Mouse (Mus musculus) CH12.LX (cell line): Measurements from ENCODE around the gene Ndst2. TPM values are rescaled to one million over a fixed set of nuclear protein-coding genes. Genes with fewer than 3 reads are reported as not detected.

Experiments used
- DNase-seq: peaks from one replicate; pipeline ENCODE4 v3.0.0-alpha.2; 2013; ENCODE audit errors: extremely low read depth
- H3K27ac ChIP-seq: 2 replicates; pipeline ENCODE4 v1.5.1; 2012; ENCODE audit warnings: low read depth, mild to moderate bottlenecking, control low read depth, moderate library complexity; ENCODE audit not compliant: insufficient read depth
- H3K27me3 ChIP-seq: replicated peaks from 2 replicates; pipeline ENCODE3; 2012; ENCODE audit warnings: inconsistent platforms
- H3K36me3 ChIP-seq, 2 experiments: replicated peaks in 1 of 2; 2 replicates each; pipeline versions ENCODE3 to v1.6.1; 2012; ENCODE audit warnings: inconsistent platforms in 1 of 2, low read length in 1 of 2, mild to moderate bottlenecking in 1 of 2, mixed read lengths in 1 of 2, moderate library complexity in 1 of 2; ENCODE audit not compliant: control insufficient read depth in 1 of 2, insufficient read depth in 1 of 2
- H3K4me1 ChIP-seq, 2 experiments: 2 replicates each; pipeline ENCODE4 v1.6.1; 2012; ENCODE audit warnings: inconsistent platforms in 1 of 2, moderate library complexity in 1 of 2; ENCODE audit not compliant: insufficient read depth in 2 of 2, control insufficient read depth in 1 of 2
- H3K4me2 ChIP-seq: 2 replicates; pipeline ENCODE4 v1.6.1; 2012; ENCODE audit warnings: low read depth, mild to moderate bottlenecking, control low read depth; ENCODE audit not compliant: poor library complexity, insufficient read depth, severe bottlenecking
- H3K4me3 ChIP-seq, 3 experiments: fragments of 150-350 bp in 1 of 3; sonication (generic) in 1 of 3; replicated peaks in 1 of 3; 2 replicates each; pipeline versions ENCODE3 to v1.5.1; 2011 to 2012; ENCODE audit warnings: low read depth in 2 of 3, low read length in 2 of 3, mild to moderate bottlenecking in 2 of 3, moderate library complexity in 2 of 3, control low read depth in 1 of 3, improper control_type of control experiment in 1 of 3, inconsistent platforms in 1 of 3, mixed read lengths in 1 of 3; ENCODE audit not compliant: poor library complexity in 1 of 3
- H3K79me2 ChIP-seq: replicated peaks from 2 replicates; pipeline ENCODE4 v1.6.1; 2012; ENCODE audit warnings: mild to moderate bottlenecking, moderate library complexity; ENCODE audit not compliant: control insufficient read depth, poor library complexity, insufficient read depth, severe bottlenecking; ENCODE audit errors: extremely low read depth
- H3K9ac ChIP-seq: 2 replicates; pipeline ENCODE4 v1.6.1; 2012; ENCODE audit warnings: low read depth, mild to moderate bottlenecking, control low read depth, moderate library complexity; ENCODE audit not compliant: insufficient read depth
- H3K9me3 ChIP-seq: replicated peaks from 2 replicates; pipeline ENCODE3; 2012; ENCODE audit warnings: low read length, inconsistent platforms, mixed read lengths
- BHLHE40 ChIP-seq: IDR thresholded peaks from 2 replicates; pipeline ENCODE4 v1.6.1; 2011; ENCODE audit warnings: mild to moderate bottlenecking, low read depth, low read length, improper control_type of control experiment
- CHD1 ChIP-seq: IDR thresholded peaks from 2 replicates; pipeline ENCODE4 v1.6.1; 2012; ENCODE audit warnings: low read depth, low read length, improper control_type of control experiment, inconsistent platforms
- CHD2 ChIP-seq: IDR thresholded peaks from 2 replicates; pipeline ENCODE4 v1.6.1; 2011; ENCODE audit warnings: low read length, improper control_type of control experiment
- E2F4 ChIP-seq: IDR thresholded peaks from 2 replicates; pipeline ENCODE4 v1.6.1; 2011; ENCODE audit warnings: low read depth, low read length, improper control_type of control experiment; ENCODE audit not compliant: insufficient replicate concordance
- ELF1 ChIP-seq: IDR thresholded peaks from 2 replicates; pipeline ENCODE4 v1.6.1; 2014; ENCODE audit warnings: low read depth, mild to moderate bottlenecking, inconsistent platforms, low read length, improper control_type of control experiment
- EP300 ChIP-seq: IDR thresholded peaks from 2 replicates; pipeline ENCODE4 v1.6.1; 2011; ENCODE audit warnings: low read length, improper control_type of control experiment
- ETS1 ChIP-seq: conservative IDR thresholded peaks from 2 replicates; pipeline ENCODE4 v1.6.1; 2012; ENCODE audit warnings: low read depth, mild to moderate bottlenecking, inconsistent platforms, low read length, improper control_type of control experiment, moderate library complexity
- GABPA ChIP-seq: IDR thresholded peaks from 2 replicates; pipeline ENCODE4 v1.6.1; 2012; ENCODE audit warnings: low read depth, low read length, improper control_type of control experiment, inconsistent platforms; ENCODE audit not compliant: insufficient replicate concordance
- HCFC1 ChIP-seq: IDR thresholded peaks from 2 replicates; pipeline ENCODE4 v1.6.1; 2012; ENCODE audit warnings: low read depth, mild to moderate bottlenecking, inconsistent platforms, low read length, improper control_type of control experiment
- IRF4 ChIP-seq: IDR thresholded peaks from 2 replicates; pipeline ENCODE4 v1.6.1; 2014; ENCODE audit warnings: low read depth, mild to moderate bottlenecking, inconsistent platforms, low read length, improper control_type of control experiment
- JUN ChIP-seq: IDR thresholded peaks from 2 replicates; pipeline ENCODE4 v1.6.1; 2011; ENCODE audit warnings: low read depth, mild to moderate bottlenecking, low read length, improper control_type of control experiment, moderate library complexity; ENCODE audit not compliant: insufficient read depth
- KAT2A ChIP-seq: IDR thresholded peaks from 2 replicates; pipeline ENCODE4 v1.6.1; 2012; ENCODE audit warnings: low read length, improper control_type of control experiment, inconsistent platforms; ENCODE audit not compliant: insufficient replicate concordance
- MAFK ChIP-seq: IDR thresholded peaks from 2 replicates; pipeline ENCODE4 v1.6.1; 2011; ENCODE audit warnings: low read length, improper control_type of control experiment; ENCODE audit not compliant: insufficient replicate concordance
- MAX ChIP-seq: IDR thresholded peaks from 2 replicates; pipeline ENCODE4 v1.6.1; 2011; ENCODE audit warnings: low read length, improper control_type of control experiment
- MAZ ChIP-seq: IDR thresholded peaks from 2 replicates; pipeline ENCODE4 v1.6.1; 2012; ENCODE audit warnings: low read depth, mild to moderate bottlenecking, inconsistent platforms, low read length, improper control_type of control experiment, moderate library complexity
- MEF2A ChIP-seq: IDR thresholded peaks from 2 replicates; pipeline ENCODE4 v1.6.1; 2014; ENCODE audit warnings: low read depth, mild to moderate bottlenecking, inconsistent platforms, low read length, improper control_type of control experiment, borderline replicate concordance
- MXI1 ChIP-seq: IDR thresholded peaks from 2 replicates; pipeline ENCODE4 v1.6.1; 2011; ENCODE audit warnings: mild to moderate bottlenecking, low read depth, low read length, improper control_type of control experiment
- MYC ChIP-seq: IDR thresholded peaks from 2 replicates; pipeline ENCODE4 v1.6.1; 2011; ENCODE audit warnings: low read depth, mild to moderate bottlenecking, improper control_type of control experiment, low read length
- NELFE ChIP-seq: IDR thresholded peaks from 2 replicates; pipeline ENCODE4 v1.6.1; 2011; ENCODE audit warnings: low read depth, low read length, improper control_type of control experiment
- NRF1 ChIP-seq: IDR thresholded peaks from 2 replicates; pipeline ENCODE4 v1.6.1; 2014; ENCODE audit warnings: low read depth, mild to moderate bottlenecking, inconsistent platforms, low read length, improper control_type of control experiment, moderate library complexity
- POLR2A ChIP-seq: IDR thresholded peaks from 2 replicates; pipeline ENCODE4 v1.6.1; 2011; ENCODE audit warnings: low read depth, mild to moderate bottlenecking, improper control_type of control experiment, low read length
- POLR2AphosphoS2 ChIP-seq: IDR thresholded peaks from 2 replicates; pipeline ENCODE4 v1.6.1; 2011; ENCODE audit warnings: low read depth, low read length, improper control_type of control experiment
- RCOR1 ChIP-seq: conservative IDR thresholded peaks from 2 replicates; pipeline ENCODE4 v1.6.1; 2012; ENCODE audit warnings: low read depth, mild to moderate bottlenecking, inconsistent platforms, low read length, improper control_type of control experiment
- SIN3A ChIP-seq: IDR thresholded peaks from 2 replicates; pipeline ENCODE4 v1.6.1; 2012; ENCODE audit warnings: low read length, improper control_type of control experiment, inconsistent platforms
- TBP ChIP-seq: conservative IDR thresholded peaks from 2 replicates; pipeline ENCODE4 v1.6.1; 2011; ENCODE audit warnings: low read depth, low read length, improper control_type of control experiment
- TCF12 ChIP-seq: IDR thresholded peaks from 2 replicates; pipeline ENCODE4 v1.6.1; 2014; ENCODE audit warnings: low read depth, mild to moderate bottlenecking, inconsistent platforms, low read length, improper control_type of control experiment
- USF1 ChIP-seq: IDR thresholded peaks from 2 replicates; pipeline ENCODE4 v1.6.1; 2014; ENCODE audit warnings: low read depth, mild to moderate bottlenecking, inconsistent platforms, low read length, improper control_type of control experiment
- ZC3H11A ChIP-seq: IDR thresholded peaks from 2 replicates; pipeline ENCODE4 v1.6.1; 2012; ENCODE audit warnings: low read depth, mild to moderate bottlenecking, inconsistent platforms, low read length, improper control_type of control experiment
- ZMIZ1 ChIP-seq: IDR thresholded peaks from 2 replicates; pipeline ENCODE4 v1.6.1; 2012; ENCODE audit warnings: low read depth, mild to moderate bottlenecking, inconsistent platforms, low read length, improper control_type of control experiment
- ZNF384 ChIP-seq: IDR thresholded peaks from 2 replicates; pipeline ENCODE4 v1.6.1; 2012; ENCODE audit warnings: low read depth, low read length, improper control_type of control experiment, inconsistent platforms
- dilution Hi-C: fragments of 300-500 bp; cut with MboI; formaldehyde crosslinking; loops from 2 replicates; pipeline ENCODE4 v1.14.3; 2020; ENCODE audit warnings: low sequenced_read_pairs; ENCODE audit not compliant: extremely low pct_unique_long_range_greater_than_20kb, extremely low pct_ligation_motif_present
- in situ Hi-C: fragments of 300-500 bp; cut with MboI; formaldehyde crosslinking; loops from 3 replicates; pipeline ENCODE4 v1.14.3; 2019; ENCODE audit warnings: low sequenced_read_pairs, low pct_ligation_motif_present, low pct_unique_long_range_greater_than_20kb, mixed read lengths
- polyA plus RNA-seq: library from polyadenylated mRNA; unstranded; fragments of >175 nt; gene quantifications from 2 replicates; pipeline ENCODE4 v1.2.1, GENCODE M21; 2012; ENCODE audit warnings: low read depth; ENCODE audit not compliant: insufficient read length
- total RNA-seq, 2 experiments: library from RNA; depleted of rRNA; stranded (reverse); fragments of 300-350 nt in 1 of 2; fragments of >200 nt in 1 of 2; gene quantifications; 2 replicates each; pipeline ENCODE4 v1.2.3; 2012 to 2014

Ndst2 gene
- total and polyA plus RNA-seq, 3 experiments: 11.4 to 18.0 (median 17.8) TPM

- peak within 1 kb of the TSS; percentile 90 for H3K9ac ChIP-seq
- H3K27ac ChIP-seq: peak within 1 kb of the TSS; percentile 70
- peaks cover 9 to 39% of the 10 kb centered on the region in 2 experiments for H3K36me3 ChIP-seq
- peaks cover 3 to 46% of the 10 kb centered on the region in 2 experiments; a peak in 3 of 4 replicates for H3K4me1 ChIP-seq
- peak within 1 kb of the TSS; percentile 96 for H3K4me2 ChIP-seq
- H3K9me3 ChIP-seq: no peaks in the 10 kb centered on the region
- in situ Hi-C loops (no loop called here), dilution Hi-C loops (no loop called here)
- H3K27me3 ChIP-seq: no peaks in the 10 kb centered on the region
- H3K4me3 ChIP-seq: peak within 1 kb of the TSS; percentile 79 to 96 (median 94)
- DNase-seq: peak; percentile 84
- peaks cover 61% of the 10 kb centered on the region for H3K79me2 ChIP-seq
- TF ChIP-seq TCF12 (peak; percentile 98), TBP (peak; percentile 88), HCFC1 (peak; percentile 90), MAFK (no peak), MAX (peak; percentile 77), ETS1 (no peak), POLR2A (peak; percentile 94), EP300 (no peak), ZMIZ1 (peak; percentile 87), GABPA (no peak; the same call in 1 of the 2 replicates), SIN3A (peak; percentile 91), MXI1 (peak; percentile 96), BHLHE40 (peak; percentile 48), CHD1 (peak; percentile 78; the same call in 1 of the 2 replicates), ZC3H11A (no peak), MEF2A (peak; percentile 68), NRF1 (peak; percentile 77), NELFE (peak; percentile 95), JUN (no peak), CHD2 (peak; percentile 50), POLR2AphosphoS2 (peak; percentile 68; the same call in 1 of the 2 replicates), E2F4 (0 out of 2 replicates have a peak, but pooled peaks have one; percentile 36), RCOR1 (0 out of 2 replicates have a peak, but pooled peaks have one; percentile 72), ELF1 (peak; percentile 88), ZNF384 (no peak), IRF4 (peak; percentile 63), USF1 (0 out of 2 replicates have a peak, but pooled peaks have one; percentile 8), KAT2A (peak; percentile 89; the same call in 1 of the 2 replicates), MYC (peak; percentile 75), MAZ (0 out of 2 replicates have a peak, but pooled peaks have one; percentile 61)
Measured at GRCm38 (mm10) chr14:20702741-20703381, 31.5 kb downstream of the Ndst2 start, which contains the start of gene Chchd1. Chchd1 (plus strand) TSS chr14:20703006.
